Comparison of ENCODE assay signal across 18 mouse cellular contexts in genomic region chr7:115904798-115905207, GRCm38 (mm10).
A peak's percentile ranks its signal among the peaks of the same experiment; 100 is the strongest.
DNase-seq lines count a peak whose midpoint lies in the region; ATAC-seq lines count a peak whose summit lies in the region.
"Had no signal": no experiment of that assay in that cellular context is flagged by ENCODE, and none has a peak within 500 bp of the region (broad histone marks: within the 10 kb centered on the region; RNA-seq: fewer than 3 reads in every experiment).

No protein-coding gene starts in this region.

- no peaks in the 10 kb centered on the region for H3K36me3 ChIP-seq in midbrain, embryonic 13.5 days
- no peaks in the 10 kb centered on the region for H3K36me3 ChIP-seq in midbrain, embryonic 11.5 days (ENCODE audit: control insufficient read depth, insufficient read depth, low read length)
- no peaks in the 10 kb centered on the region for H3K36me3 ChIP-seq in hindbrain, embryonic 14.5 days (replicated peaks; ENCODE audit: control insufficient read depth, insufficient read depth)
- H3K36me3 ChIP-seq in midbrain, embryonic 15.5 days (replicated peaks), result no peaks in the 10 kb centered on the region

- ATAC-seq in midbrain, embryonic 13.5 days, result peak; percentile 34; the same call in 1 of the 2 replicates
- ATAC-seq in midbrain, embryonic 11.5 days (ENCODE audit: low FRiP score), result no peak
- ATAC-seq in hindbrain, embryonic 14.5 days (ENCODE audit: low FRiP score), result peak; percentile 31; the same call in 1 of the 2 replicates
- ATAC-seq in midbrain, embryonic 15.5 days (replicated peaks), result peak; percentile 39; the same call in 1 of the 2 replicates
- ATAC-seq: lung, postnatal 0 days had no signal

- intact Hi-C loops in heart, postnatal 25 days (cut with DNase I), result no loop called here

- no peak overlapping the region for H3K9ac ChIP-seq in midbrain, embryonic 13.5 days (replicated peaks)
- no peak overlapping the region for H3K9ac ChIP-seq in midbrain, embryonic 11.5 days (ENCODE audit: low read length)
- H3K9ac ChIP-seq in hindbrain, embryonic 14.5 days, result no peak overlapping the region
- no peak overlapping the region for H3K9ac ChIP-seq in midbrain, embryonic 15.5 days

- no peak overlapping the region for H3K4me2 ChIP-seq in midbrain, embryonic 13.5 days (replicated peaks)
- no peak overlapping the region for H3K4me2 ChIP-seq in midbrain, embryonic 11.5 days
- H3K4me2 ChIP-seq in hindbrain, embryonic 14.5 days (replicated peaks), result peak overlapping the region; percentile 29
- 0 out of 2 replicates have a peak overlapping the region, but pooled peaks have one; percentile 4 for H3K4me2 ChIP-seq in midbrain, embryonic 15.5 days

- 39% methylated on average over 9 of the region's 9 CpGs for WGBS in midbrain, embryonic 13.5 days
- 71% methylated on average over 9 of the region's 9 CpGs for WGBS in midbrain, embryonic 11.5 days
- WGBS in hindbrain, embryonic 14.5 days, result 38% methylated on average over 9 of the region's 9 CpGs
- 36% methylated on average over 9 of the region's 9 CpGs for WGBS in midbrain, embryonic 15.5 days

- H3K4me1 ChIP-seq in midbrain, embryonic 13.5 days (replicated peaks), result peaks cover 17% of the 10 kb centered on the region
- H3K4me1 ChIP-seq in midbrain, embryonic 11.5 days (ENCODE audit: control insufficient read depth, insufficient read depth, low read length), result peaks cover 16% of the 10 kb centered on the region
- peaks cover 11% of the 10 kb centered on the region; the same call in 1 of the 2 replicates for H3K4me1 ChIP-seq in hindbrain, embryonic 14.5 days (replicated peaks; ENCODE audit: control insufficient read depth, insufficient read depth, low read length)
- H3K4me1 ChIP-seq in midbrain, embryonic 15.5 days, result peaks cover 20% of the 10 kb centered on the region

- no peak for DNase-seq in midbrain, embryonic 11.5 days (ENCODE audit: low spot score, missing footprints)
- DNase-seq in hindbrain, embryonic 14.5 days (ENCODE audit: low spot score), result peak; percentile 64
- DNase-seq in heart, postnatal 25 days (ENCODE audit: low spot score), result no peak
- DNase-seq in layer of hippocampus, adult 8-10 months (ENCODE audit: low spot score in 2 of 2), result no peak
- DNase-seq in right cerebral cortex, adult 2 months (ENCODE audit: low spot score in 2 of 2), result no peak
- DNase-seq: adrenal gland, adult 2 months; cerebellum, adult 9-10 months; gastrocnemius, postnatal 14 days; heart, adult 2 months; kidney, adult 18-20 months; kidney, postnatal 14 days; liver; right cerebral cortex, postnatal 25 days; thymus, adult 2 months had no signal

- no peaks in the 10 kb centered on the region for H3K27me3 ChIP-seq in midbrain, embryonic 13.5 days
- no peaks in the 10 kb centered on the region for H3K27me3 ChIP-seq in midbrain, embryonic 11.5 days (ENCODE audit: control insufficient read depth, insufficient read depth, low read length)
- 0 out of 2 replicates have a peak, but pooled peaks cover 4% of the 10 kb centered on the region for H3K27me3 ChIP-seq in hindbrain, embryonic 14.5 days (ENCODE audit: control insufficient read depth, insufficient read depth, low read length)
- no peaks in the 10 kb centered on the region for H3K27me3 ChIP-seq in midbrain, embryonic 15.5 days (replicated peaks)

- no peaks in the 10 kb centered on the region for H3K9me3 ChIP-seq in midbrain, embryonic 13.5 days
- no peaks in the 10 kb centered on the region for H3K9me3 ChIP-seq in midbrain, embryonic 11.5 days (ENCODE audit: control insufficient read depth, low read length)
- H3K9me3 ChIP-seq in hindbrain, embryonic 14.5 days (ENCODE audit: control insufficient read depth, low read length), result no peaks in the 10 kb centered on the region
- H3K9me3 ChIP-seq in midbrain, embryonic 15.5 days, result no peaks in the 10 kb centered on the region

- H3K27ac ChIP-seq in midbrain, embryonic 13.5 days, result no peak overlapping the region
- H3K27ac ChIP-seq in midbrain, embryonic 11.5 days (ENCODE audit: low read depth, low read length), result no peak overlapping the region; the same call in 1 of the 2 replicates
- H3K27ac ChIP-seq in hindbrain, embryonic 14.5 days, result peak overlapping the region; percentile 2; the same call in 1 of the 2 replicates
- H3K27ac ChIP-seq in midbrain, embryonic 15.5 days, result no peak overlapping the region
- H3K27ac ChIP-seq: heart, adult 2 months; layer of hippocampus, adult 2 months had no signal

- H3K4me3 ChIP-seq in midbrain, embryonic 13.5 days (replicated peaks), result no peak overlapping the region
- no peak overlapping the region for H3K4me3 ChIP-seq in midbrain, embryonic 11.5 days (ENCODE audit: low read depth, low read length)
- no peak overlapping the region for H3K4me3 ChIP-seq in hindbrain, embryonic 14.5 days (replicated peaks; ENCODE audit: low read length)
- no peak overlapping the region for H3K4me3 ChIP-seq in midbrain, embryonic 15.5 days
- H3K4me3 ChIP-seq: heart, adult 2 months; layer of hippocampus, adult 2 months had no signal

Comparison
In these comparisons a context has a peak if more than half of its experiments do, and no peak if none do; other contexts are left out.
1. H3K4me2 ChIP-seq: peak in hindbrain, embryonic 14.5 days (single experiment) and midbrain, embryonic 15.5 days (single experiment); none in midbrain, embryonic 13.5 days (single experiment) and midbrain, embryonic 11.5 days (single experiment).